Mouse (Mus musculus): ENCODE measurements around the gene Pkd1.
A peak's percentile ranks its signal among the peaks of the same experiment; 100 is the strongest.

DNA sequence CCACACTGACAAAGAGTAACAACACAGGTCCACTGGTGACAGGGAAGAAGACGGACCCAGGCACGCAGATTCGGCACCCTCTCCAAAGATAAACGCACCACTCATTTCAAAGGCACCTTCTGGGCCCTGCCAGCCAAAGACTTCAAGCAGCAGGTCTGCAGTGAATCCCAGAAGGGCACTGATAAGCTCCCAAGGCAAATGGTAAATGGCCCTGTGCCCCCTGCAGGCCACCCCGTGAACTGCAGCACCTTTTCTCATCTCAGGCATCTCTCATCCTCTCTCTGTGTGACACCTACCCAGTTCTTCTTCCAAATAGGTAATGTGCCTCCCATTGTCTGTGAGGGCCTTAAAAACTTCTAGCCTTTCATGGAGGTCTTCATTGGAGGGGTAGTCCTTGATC lies 79.0 kb downstream of the Pkd1 start:
- TF ChIP-seq CTCF (IDR thresholded peaks at IDR 0.05; ENCODE audit: low read depth, low read length): peak; percentile 87
- TF ChIP-seq POLR2A (IDR thresholded peaks at IDR 0.05; ENCODE audit: insufficient read depth, low read length): no peak
